Mouse (Mus musculus): ENCODE results near the gene Atp6v0c. TPM values are rescaled to one million over a fixed set of nuclear protein-coding genes. Genes with fewer than 3 reads are reported as not detected.

Atp6v0c gene
- polyA plus RNA-seq, 1 experiment from 2014 or later, result 512 TPM

GRCm38 (mm10) chr17:24193769-24194168, 24.3 kb upstream of the Atp6v0c start:
- no peak for ATAC-seq (ENCODE audit: low FRiP score, low read depth)
- no peaks in the 10 kb centered on the region for H3K9me3 ChIP-seq
- H3K9ac ChIP-seq (replicated peaks), result no peak overlapping the region
- no peak overlapping the region for H3K27ac ChIP-seq (replicated peaks)
- WGBS, result 90% methylated on average over 5 of the region's 5 CpGs
- H3K27me3 ChIP-seq, result no peaks in the 10 kb centered on the region
- no peak overlapping the region for H3K4me3 ChIP-seq
- H3K4me1 ChIP-seq, result peaks cover 5% of the 10 kb centered on the region; the same call in 1 of the 2 replicates
- 0 out of 2 replicates have a peak, but pooled peaks cover 4% of the 10 kb centered on the region for H3K36me3 ChIP-seq
- no peak overlapping the region for H3K4me2 ChIP-seq (replicated peaks)

GRCm38 (mm10) chr17:24193268-24193667, 23.8 kb upstream of the Atp6v0c start:
- WGBS, result 92% methylated on average over 8 of the region's 8 CpGs
- ATAC-seq (ENCODE audit: low FRiP score, low read depth), result no peak
- Histone ChIP-seq H3K4me2 (replicated peaks) (no peak overlapping the region), H3K9me3 (no peaks in the 10 kb centered on the region), H3K4me1 (peaks cover 5% of the 10 kb centered on the region; the same call in 1 of the 2 replicates), H3K4me3 (no peak overlapping the region), H3K27ac (replicated peaks) (no peak overlapping the region), H3K9ac (replicated peaks) (no peak overlapping the region), H3K36me3 (0 out of 2 replicates have a peak, but pooled peaks cover 7% of the 10 kb centered on the region), H3K27me3 (no peaks in the 10 kb centered on the region)

DNA sequence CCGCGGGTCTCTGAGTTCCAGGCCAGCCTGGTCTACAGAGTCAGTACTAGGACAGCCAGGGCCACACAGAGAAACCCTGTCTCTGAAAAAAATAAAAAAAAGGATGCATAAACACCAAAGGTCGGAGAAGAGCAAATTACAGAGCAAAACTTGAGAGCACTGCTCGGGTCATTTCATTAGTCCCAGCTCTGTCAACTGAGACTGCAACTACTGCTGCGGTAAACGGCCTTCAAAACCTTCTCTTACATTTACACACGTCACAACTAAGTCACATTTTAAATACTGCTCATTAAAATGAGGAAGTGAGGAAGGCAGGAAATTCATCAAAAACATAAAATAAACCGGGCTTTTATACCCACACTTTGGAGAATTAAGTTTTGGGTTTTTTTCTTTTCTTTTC, 23.3 kb upstream of the Atp6v0c start:
- no peak overlapping the region for H3K4me3 ChIP-seq
- H3K4me2 ChIP-seq (replicated peaks), result no peak overlapping the region
- no peak overlapping the region for H3K9ac ChIP-seq (replicated peaks)
- H3K27ac ChIP-seq (replicated peaks), result no peak overlapping the region
- no peak for ATAC-seq (ENCODE audit: low FRiP score, low read depth)
- WGBS, result 82% methylated on average over 8 of the region's 8 CpGs
- peaks cover 5% of the 10 kb centered on the region; the same call in 1 of the 2 replicates for H3K4me1 ChIP-seq
- H3K9me3 ChIP-seq, result no peaks in the 10 kb centered on the region
- H3K36me3 ChIP-seq, result 0 out of 2 replicates have a peak, but pooled peaks cover 7% of the 10 kb centered on the region
- no peaks in the 10 kb centered on the region for H3K27me3 ChIP-seq

DNA sequence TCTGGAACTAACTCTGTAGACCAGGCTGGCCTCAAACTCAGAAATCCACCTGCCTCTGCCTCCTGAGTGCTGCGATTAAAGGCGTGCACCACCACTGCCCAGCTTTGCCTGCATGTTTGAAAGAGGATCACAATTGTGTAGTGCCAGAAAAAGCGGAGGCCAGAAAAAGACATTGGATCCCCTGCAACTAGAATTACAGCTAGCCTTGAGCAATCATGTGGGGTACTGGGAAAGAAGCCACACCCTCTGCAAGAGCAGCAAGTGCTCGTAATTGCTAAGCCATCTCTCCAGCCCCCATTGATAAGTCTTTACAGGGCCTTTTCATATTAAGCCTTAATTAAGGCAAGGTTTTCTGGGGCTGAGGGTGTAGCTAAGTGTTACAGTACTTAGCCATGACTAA, 22.0 kb upstream of the Atp6v0c start:
- Histone ChIP-seq H3K4me3 (no peak overlapping the region), H3K4me1 (peaks cover 5% of the 10 kb centered on the region; the same call in 1 of the 2 replicates), H3K9ac (replicated peaks) (no peak overlapping the region), H3K36me3 (0 out of 2 replicates have a peak, but pooled peaks cover 7% of the 10 kb centered on the region), H3K27ac (replicated peaks) (no peak overlapping the region), H3K27me3 (no peaks in the 10 kb centered on the region), H3K4me2 (replicated peaks) (no peak overlapping the region), H3K9me3 (no peaks in the 10 kb centered on the region)
- ATAC-seq (ENCODE audit: low FRiP score, low read depth), result no peak
- 84% methylated on average over 4 of the region's 4 CpGs for WGBS

DNA sequence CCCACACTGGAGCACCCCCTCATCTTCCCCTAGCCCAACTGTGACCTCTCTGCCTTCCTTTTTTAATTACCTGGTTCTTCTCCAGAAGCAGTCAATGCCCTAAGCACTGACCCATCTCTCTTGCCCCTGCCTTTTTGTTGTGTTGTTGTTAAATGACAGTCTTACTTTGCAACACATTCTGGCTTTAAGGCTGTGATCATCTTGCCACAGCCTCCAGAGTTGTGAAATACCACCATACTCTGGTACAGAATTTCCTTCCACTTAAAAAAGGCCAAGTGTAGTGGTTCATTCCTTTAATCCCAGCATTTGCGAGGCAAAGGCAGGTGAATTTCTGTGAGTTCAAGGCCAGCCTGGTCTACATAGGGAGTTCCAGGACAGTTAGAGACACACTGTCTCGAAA, 21.4 kb upstream of the Atp6v0c start:
- peaks cover 7% of the 10 kb centered on the region; the same call in 1 of the 2 replicates for H3K36me3 ChIP-seq
- ATAC-seq (ENCODE audit: low FRiP score, low read depth), result no peak
- H3K9me3 ChIP-seq, result no peaks in the 10 kb centered on the region
- WGBS, result 87% methylated on average over 2 of the region's 2 CpGs
- H3K9ac ChIP-seq (replicated peaks), result no peak overlapping the region
- no peak overlapping the region for H3K27ac ChIP-seq (replicated peaks)
- H3K4me2 ChIP-seq (replicated peaks), result no peak overlapping the region
- H3K4me3 ChIP-seq, result no peak overlapping the region
- no peaks in the 10 kb centered on the region for H3K27me3 ChIP-seq
- peaks cover 5% of the 10 kb centered on the region; the same call in 1 of the 2 replicates for H3K4me1 ChIP-seq

DNA sequence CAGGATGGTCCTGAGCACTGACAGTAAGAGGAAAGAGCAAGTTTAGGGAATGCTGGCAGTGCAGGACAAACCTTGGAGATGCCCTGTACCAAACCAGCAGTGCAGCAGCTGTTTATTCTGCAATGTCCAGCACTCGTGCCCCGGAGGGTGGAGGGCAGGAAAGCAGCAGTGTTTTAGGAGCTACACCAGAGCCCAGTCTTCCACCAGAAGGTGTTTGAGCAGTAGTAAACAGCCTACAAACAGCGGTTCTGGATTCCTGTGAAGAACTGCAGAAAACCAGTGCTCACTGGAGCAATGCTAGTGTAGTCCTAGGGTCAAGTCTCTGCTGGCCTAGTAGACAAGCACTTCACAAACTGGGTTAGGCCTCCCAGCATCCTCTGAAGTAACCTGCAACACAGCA, 4.8 kb upstream of the Atp6v0c start:
- H3K4me1 ChIP-seq, result peaks cover 5% of the 10 kb centered on the region
- no peak overlapping the region for H3K9ac ChIP-seq (replicated peaks)
- WGBS, result 75% methylated on average over 3 of the region's 3 CpGs
- no peak overlapping the region for H3K4me2 ChIP-seq (replicated peaks)
- H3K9me3 ChIP-seq, result no peaks in the 10 kb centered on the region
- no peak overlapping the region for H3K4me3 ChIP-seq
- no peaks in the 10 kb centered on the region for H3K36me3 ChIP-seq
- H3K27me3 ChIP-seq, result no peaks in the 10 kb centered on the region
- ATAC-seq (ENCODE audit: low FRiP score, low read depth), result no peak
- no peak overlapping the region for H3K27ac ChIP-seq (replicated peaks)

- under 1% methylated on average over 3 of the region's 3 CpGs for WGBS
- H3K27me3 ChIP-seq, result no peaks in the 10 kb centered on the region
- H3K36me3 ChIP-seq, result no peaks in the 10 kb centered on the region
- no peak overlapping the region for H3K4me2 ChIP-seq (replicated peaks)
- no peaks in the 10 kb centered on the region for H3K9me3 ChIP-seq
- no peak for ATAC-seq (ENCODE audit: low FRiP score, low read depth)
- H3K27ac ChIP-seq (replicated peaks), result no peak overlapping the region
- peaks cover 7% of the 10 kb centered on the region for H3K4me1 ChIP-seq
- H3K4me3 ChIP-seq, result no peak overlapping the region
- H3K9ac ChIP-seq (replicated peaks), result no peak overlapping the region
These were observed 3.9 kb upstream of the Atp6v0c start for GRCm38 (mm10) chr17:24173423-24173822.

DNA sequence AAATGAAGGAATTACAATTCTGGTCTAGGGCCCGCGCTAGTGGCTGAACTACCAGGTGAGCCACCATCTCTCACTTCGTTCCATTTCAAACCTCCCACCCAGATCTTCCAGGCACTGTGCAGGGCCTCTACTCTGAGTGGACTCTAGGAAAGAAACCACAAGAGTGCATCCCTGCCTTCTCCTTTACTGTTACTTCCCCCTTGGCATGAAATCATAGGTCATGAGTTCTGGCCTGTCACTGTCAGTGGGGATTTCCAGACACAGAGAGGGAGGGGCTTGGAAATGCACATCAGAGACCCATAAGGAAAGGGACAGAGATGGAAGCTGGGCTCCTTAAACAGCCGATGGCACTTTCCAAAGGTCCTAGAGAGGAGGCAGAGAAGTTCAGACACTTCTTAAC, 2.2 kb upstream of the Atp6v0c start:
- no peaks in the 10 kb centered on the region for H3K27me3 ChIP-seq
- no peaks in the 10 kb centered on the region for H3K9me3 ChIP-seq
- H3K4me2 ChIP-seq (replicated peaks), result no peak overlapping the region
- peaks cover 19% of the 10 kb centered on the region for H3K4me1 ChIP-seq
- 0 out of 2 replicates have a peak overlapping the region, but pooled peaks have one; percentile 11 for H3K9ac ChIP-seq (replicated peaks)
- ATAC-seq (ENCODE audit: low FRiP score, low read depth), result no peak
- peaks cover 7% of the 10 kb centered on the region for H3K36me3 ChIP-seq
- H3K27ac ChIP-seq (replicated peaks), result no peak overlapping the region
- WGBS, result 83% methylated on average over 4 of the region's 4 CpGs
- H3K4me3 ChIP-seq, result no peak overlapping the region

DNA sequence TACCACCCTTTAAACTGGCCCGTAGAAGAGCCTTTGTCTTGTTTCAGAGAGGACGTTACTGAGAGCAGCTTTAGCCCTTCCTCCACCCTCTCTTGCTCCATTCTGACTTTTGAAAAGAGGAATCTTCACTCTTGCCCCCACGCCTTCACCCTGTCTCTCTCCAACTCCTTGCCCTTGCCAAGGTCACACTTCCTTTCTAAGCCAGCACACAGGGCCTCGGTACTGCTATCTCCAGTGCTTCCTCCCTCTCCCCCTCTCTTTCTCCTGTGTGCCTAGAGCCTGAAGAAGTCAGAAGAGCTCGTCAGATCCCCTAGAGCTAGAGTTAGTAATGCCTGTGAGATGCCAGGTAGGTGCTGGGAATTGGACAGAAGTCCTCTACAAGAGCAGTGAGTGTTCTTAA, 1.2 kb upstream of the Atp6v0c start:
- Histone ChIP-seq H3K27me3 (no peaks in the 10 kb centered on the region), H3K4me1 (peaks cover 19% of the 10 kb centered on the region), H3K9me3 (no peaks in the 10 kb centered on the region), H3K27ac (replicated peaks) (no peak overlapping the region), H3K36me3 (peaks cover 12% of the 10 kb centered on the region), H3K4me3 (no peak overlapping the region), H3K9ac (replicated peaks) (no peak overlapping the region), H3K4me2 (replicated peaks) (no peak overlapping the region)
- ATAC-seq (ENCODE audit: low FRiP score, low read depth), result no peak
- 84% methylated on average over 5 of the region's 5 CpGs for WGBS

GRCm38 (mm10) chr17:24170125-24170524, 623 bp upstream of the Atp6v0c start:
- Histone ChIP-seq H3K9ac (replicated peaks) (peak overlapping the region; percentile 94; the same call in 1 of the 2 replicates), H3K4me3 (peak overlapping the region; percentile 95), H3K4me2 (replicated peaks) (peak overlapping the region; percentile 89), H3K36me3 (peaks cover 15% of the 10 kb centered on the region), H3K27ac (replicated peaks) (no peak overlapping the region), H3K4me1 (peaks cover 19% of the 10 kb centered on the region), H3K9me3 (no peaks in the 10 kb centered on the region), H3K27me3 (no peaks in the 10 kb centered on the region)
- 67% methylated on average over 3 of the region's 3 CpGs for WGBS
- no peak for ATAC-seq (ENCODE audit: low FRiP score, low read depth)

DNA sequence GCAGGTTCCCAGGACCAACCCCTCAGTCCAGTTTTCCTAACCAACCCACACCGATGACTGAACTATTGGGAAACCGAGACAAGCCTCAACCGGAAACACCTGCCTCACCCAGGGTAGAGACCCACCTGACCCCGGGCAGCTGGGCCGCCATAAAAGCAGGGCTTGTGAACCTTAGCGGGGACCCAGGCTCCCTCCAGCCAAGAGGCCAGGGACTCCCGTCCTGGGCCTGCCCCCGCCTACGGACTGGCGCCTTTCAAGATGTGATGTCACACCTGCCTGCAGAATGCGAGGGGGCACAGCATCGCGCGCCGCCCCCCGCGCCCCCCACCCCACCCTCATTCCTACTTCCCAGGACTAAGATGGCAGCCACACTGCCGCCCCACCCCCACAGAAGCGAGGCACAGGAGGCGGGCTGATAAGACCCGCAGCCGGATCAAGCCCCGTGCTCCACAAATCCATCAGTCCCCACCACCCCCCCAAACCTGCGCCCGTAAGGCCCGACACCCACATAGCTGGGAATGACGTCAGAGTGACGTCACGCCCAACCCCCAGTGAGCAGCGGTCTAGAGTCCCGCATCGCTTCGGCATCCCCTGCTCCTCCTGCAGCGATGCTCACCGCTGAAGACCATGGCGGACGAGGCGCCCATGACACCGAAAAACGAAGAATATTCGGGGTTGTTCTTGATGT, 768 bp downstream of the Atp6v0c start:
- H3K9me3 ChIP-seq, result no peaks in the 10 kb centered on the region
- H3K27ac ChIP-seq (replicated peaks), result peak overlapping the region; percentile 97
- peak overlapping the region; percentile 89 for H3K4me2 ChIP-seq (replicated peaks)
- peaks cover 20% of the 10 kb centered on the region for H3K36me3 ChIP-seq
- no peaks in the 10 kb centered on the region for H3K27me3 ChIP-seq
- under 1% methylated on average over 37 of the region's 41 CpGs for WGBS
- ATAC-seq (ENCODE audit: low FRiP score, low read depth), result peak; percentile 64
- H3K4me3 ChIP-seq, result peak overlapping the region; percentile 95
- peaks cover 23% of the 10 kb centered on the region for H3K4me1 ChIP-seq
- peak overlapping the region; percentile 94 for H3K9ac ChIP-seq (replicated peaks)

GRCm38 (mm10) chr17:24167891-24168505, 1.5 kb downstream of the Atp6v0c start:
- no peaks in the 10 kb centered on the region for H3K9me3 ChIP-seq
- peak overlapping the region; percentile 89 for H3K4me2 ChIP-seq (replicated peaks)
- 62% methylated on average over 7 of the region's 7 CpGs for WGBS
- no peak for ATAC-seq (ENCODE audit: low FRiP score, low read depth)
- H3K27ac ChIP-seq (replicated peaks), result peak overlapping the region; percentile 97
- H3K36me3 ChIP-seq, result peaks cover 20% of the 10 kb centered on the region
- H3K9ac ChIP-seq (replicated peaks), result peak overlapping the region; percentile 94
- peak overlapping the region; percentile 95 for H3K4me3 ChIP-seq
- H3K4me1 ChIP-seq, result peaks cover 25% of the 10 kb centered on the region
- H3K27me3 ChIP-seq, result no peaks in the 10 kb centered on the region

Measured in midbrain, embryonic 12.5 days (tissue).